Mouse (Mus musculus) limb, embryonic 11.5 days (tissue): ENCODE results near the gene Map3k4. TPM values are rescaled to one million over a fixed set of nuclear protein-coding genes. Genes with fewer than 3 reads are reported as not detected.
A peak's percentile ranks its signal among the peaks of the same experiment; 100 is the strongest.
"Not testable (repeated sequence)": the region's sequence is repeated elsewhere in the genome, so short reads cannot be mapped to it uniquely, and the experiment has no call there.

ENCODE experiments used
- ATAC-seq: fragments of 200-750 bp; cut with Nextera tagmentation; 2 replicates; pipeline ENCODE4 v1.8.0; 2017; ENCODE audit warnings: low read depth; ENCODE audit not compliant: insufficient number of reproducible peaks, low FRiP score, low TSS enrichment
- DNase-seq: peaks from one replicate; pipeline ENCODE4 v3.0.0-alpha.2; 2015; ENCODE audit warnings: low spot score
- H3K27ac ChIP-seq: fragments of 300-500 bp; sonication (generic); replicated peaks from 2 replicates; pipeline ENCODE4 v1.5.1; 2014; ENCODE audit warnings: low read depth, mild to moderate bottlenecking, low read length
- H3K27me3 ChIP-seq: fragments of 300-500 bp; sonication (generic); 2 replicates; pipeline ENCODE4 v1.6.1; 2014; ENCODE audit warnings: mild to moderate bottlenecking, low read length, mixed read lengths; ENCODE audit not compliant: control insufficient read depth, insufficient read depth
- H3K36me3 ChIP-seq: fragments of 300-500 bp; sonication (generic); 2 replicates; pipeline ENCODE4 v1.6.1; 2014; ENCODE audit warnings: mild to moderate bottlenecking, low read length, moderate library complexity, mixed read lengths; ENCODE audit not compliant: control insufficient read depth, insufficient read depth
- H3K4me1 ChIP-seq: fragments of 300-500 bp; sonication (generic); 2 replicates; pipeline ENCODE4 v1.6.1; 2014; ENCODE audit warnings: low read length, mixed read lengths; ENCODE audit not compliant: control insufficient read depth, insufficient read depth
- H3K4me2 ChIP-seq: fragments of 300-500 bp; sonication (generic); 2 replicates; pipeline ENCODE4 v1.6.1; 2014; ENCODE audit warnings: low read depth, mild to moderate bottlenecking, moderate library complexity; ENCODE audit not compliant: severe bottlenecking
- H3K4me3 ChIP-seq: fragments of 300-500 bp; sonication (generic); 2 replicates; pipeline ENCODE4 v1.5.1; 2014; ENCODE audit warnings: low read depth, low read length
- H3K9ac ChIP-seq: fragments of 300-500 bp; sonication (generic); 2 replicates; pipeline ENCODE4 v1.6.1; 2014; ENCODE audit warnings: mild to moderate bottlenecking, low read length
- H3K9me3 ChIP-seq: fragments of 300-500 bp; sonication (generic); 2 replicates; pipeline ENCODE4 v1.6.1; 2016; ENCODE audit warnings: low read length; ENCODE audit not compliant: control insufficient read depth
- WGBS: fragments of 180-500 bp; shearing (Covaris S2); extraction: QIAGEN DNeasy Blood & Tissue Kit; methylation state at CpG from one replicate; pipeline ENCODE4 v1.1.7; 2014; 5-methylcytosine and 5-hydroxymethylcytosine counted together
- polyA plus RNA-seq: library from polyadenylated mRNA; unstranded; fragments of >200 nt; fragmentation: Nextera tagmentation; extraction: Ambion mirVana; gene quantifications from 2 replicates; pipeline ENCODE4 v1.2.1, GENCODE M21; 2014

The Map3k4 gene
- polyA plus RNA-seq, 1 experiment from 2014 or later = 48.0 TPM

DNA sequence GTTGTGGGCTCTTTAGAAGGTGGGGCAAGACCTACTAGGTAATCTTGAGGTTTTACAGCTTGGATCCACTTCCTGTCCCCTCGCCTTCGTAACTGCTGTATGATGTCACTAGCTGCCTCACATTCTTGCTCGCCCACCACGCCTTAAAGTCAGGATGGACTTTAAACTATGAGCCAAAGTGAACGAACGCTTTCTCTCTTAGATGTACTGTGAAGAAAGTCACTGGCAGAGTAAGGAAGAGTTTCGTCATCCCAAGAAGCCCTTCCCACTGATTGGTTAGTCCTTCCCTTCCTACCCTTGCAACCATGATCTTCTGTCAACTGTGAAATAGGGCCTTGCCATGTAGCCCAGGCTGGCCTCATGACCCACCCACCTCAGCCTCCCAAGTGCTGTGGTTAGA lies 87.5 kb downstream of the Map3k4 start:
- Histone ChIP-seq H3K27me3 (no peaks in the 10 kb centered on the region), H3K4me3 (no peak overlapping the region), H3K4me1 (no peaks in the 10 kb centered on the region), H3K27ac (no peak overlapping the region), H3K9me3 (no peaks in the 10 kb centered on the region), H3K4me2 (no peak overlapping the region), H3K36me3 (peaks cover 10% of the 10 kb centered on the region), H3K9ac (no peak overlapping the region)
- 89% methylated on average over 7 of the region's 7 CpGs for WGBS
- ATAC-seq (no peak), DNase-seq (no peak)

DNA sequence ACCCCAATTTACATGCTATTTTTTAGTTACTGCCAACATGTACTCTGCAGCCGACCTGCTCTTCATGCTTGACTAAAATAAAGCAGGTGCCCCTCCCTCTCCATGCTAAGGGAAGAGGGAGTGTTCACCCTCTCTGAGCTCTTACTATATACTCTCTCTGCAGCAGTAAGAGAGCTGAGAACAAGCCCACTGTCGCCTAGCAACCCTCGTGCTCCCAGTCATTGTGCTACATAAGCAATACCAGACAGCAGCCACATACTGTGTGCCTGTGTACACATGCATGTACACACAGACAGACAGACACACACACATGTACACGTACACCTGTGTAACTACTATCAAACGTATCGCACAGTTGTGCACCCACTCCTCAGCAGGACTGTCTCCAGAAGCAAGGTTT lies 88.4 kb downstream of the Map3k4 start:
- peaks cover 5% of the 10 kb centered on the region; the same call in 1 of the 2 replicates for H3K36me3 ChIP-seq
- H3K4me3 ChIP-seq = no peak overlapping the region
- H3K9ac ChIP-seq = no peak overlapping the region
- no peaks in the 10 kb centered on the region for H3K27me3 ChIP-seq
- WGBS = 89% methylated on average over 6 of the region's 6 CpGs
- ATAC-seq (no peak), DNase-seq (no peak)
- H3K4me2 ChIP-seq = no peak overlapping the region
- H3K9me3 ChIP-seq = no peaks in the 10 kb centered on the region
- no peaks in the 10 kb centered on the region for H3K4me1 ChIP-seq
- H3K27ac ChIP-seq = no peak overlapping the region

DNA sequence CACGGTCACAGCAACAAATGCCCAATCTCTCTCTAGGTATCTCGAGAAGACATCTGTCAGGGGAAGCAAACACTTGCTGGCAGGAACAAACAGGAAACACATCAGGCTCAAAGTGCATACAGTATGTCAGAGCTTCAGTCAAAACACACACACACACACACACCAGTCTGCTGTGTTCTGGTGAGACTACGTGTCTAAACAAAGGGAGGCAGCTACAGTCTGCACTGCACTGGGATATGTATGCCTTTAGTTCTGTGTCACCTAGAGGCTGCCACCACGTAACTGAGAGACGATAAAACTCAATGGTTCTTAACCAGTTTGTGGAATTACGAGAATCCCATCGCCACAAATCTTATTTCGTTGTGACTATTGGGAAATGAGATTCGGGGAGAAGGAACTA lies 88.8 kb downstream of the Map3k4 start:
- no peak overlapping the region for H3K9ac ChIP-seq
- no peaks in the 10 kb centered on the region for H3K4me1 ChIP-seq
- H3K36me3 ChIP-seq = peaks cover 5% of the 10 kb centered on the region; the same call in 1 of the 2 replicates
- DNase-seq = no peak
- no peaks in the 10 kb centered on the region for H3K9me3 ChIP-seq
- 94% methylated on average over 9 of the region's 9 CpGs for WGBS
- H3K27ac ChIP-seq = no peak overlapping the region
- no peak overlapping the region for H3K4me3 ChIP-seq
- no peak overlapping the region for H3K4me2 ChIP-seq
- ATAC-seq = no peak
- H3K27me3 ChIP-seq = no peaks in the 10 kb centered on the region

DNA sequence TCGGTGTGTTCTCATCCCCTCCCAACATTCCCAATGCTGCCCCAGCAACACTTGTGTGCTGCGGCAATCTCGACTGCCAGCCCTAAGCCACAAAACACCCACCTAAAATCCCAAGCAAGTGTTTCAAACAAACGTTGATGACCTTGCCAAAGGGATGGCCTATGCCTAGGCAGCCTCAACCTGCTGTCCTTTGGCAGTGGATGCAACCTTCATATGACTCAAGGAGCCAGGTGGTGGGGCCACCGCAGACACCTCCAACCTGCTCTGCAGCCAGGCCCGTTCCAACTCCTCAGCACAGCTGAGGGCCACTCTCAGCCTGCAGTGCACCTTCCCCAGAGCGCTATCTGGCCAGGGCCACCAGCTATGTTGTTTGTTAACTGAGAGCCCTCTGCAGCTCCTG lies 90.1 kb downstream of the Map3k4 start:
- no peak overlapping the region for H3K4me2 ChIP-seq
- peaks cover 5% of the 10 kb centered on the region; the same call in 1 of the 2 replicates for H3K36me3 ChIP-seq
- H3K4me1 ChIP-seq = no peaks in the 10 kb centered on the region
- ATAC-seq (no peak), DNase-seq (no peak)
- H3K27ac ChIP-seq = no peak overlapping the region
- H3K9me3 ChIP-seq = no peaks in the 10 kb centered on the region
- H3K9ac ChIP-seq = no peak overlapping the region
- H3K4me3 ChIP-seq = no peak overlapping the region
- WGBS = 92% methylated on average over 7 of the region's 7 CpGs
- H3K27me3 ChIP-seq = no peaks in the 10 kb centered on the region

DNA sequence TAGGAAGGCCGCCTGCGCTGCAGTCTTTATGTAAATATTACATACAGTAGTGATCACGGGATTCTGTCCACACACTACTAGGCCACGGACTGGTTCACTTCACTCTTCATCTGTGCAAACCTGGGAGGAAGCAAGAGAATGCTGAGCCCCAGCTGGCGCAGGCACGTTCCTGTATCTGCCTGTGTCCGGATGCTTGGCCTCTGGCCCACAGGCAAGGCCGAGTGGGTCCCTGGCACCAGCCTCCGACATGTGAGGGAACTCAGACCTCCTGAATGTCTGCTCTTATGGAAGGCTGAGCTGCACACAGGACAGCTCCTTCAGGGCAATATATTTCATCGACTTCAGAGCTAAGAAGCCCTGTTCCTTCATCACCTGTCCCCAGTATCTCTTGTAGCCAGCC lies 90.6 kb downstream of the Map3k4 start:
- Histone ChIP-seq H3K9ac (no peak overlapping the region), H3K36me3 (peaks cover 2% of the 10 kb centered on the region; the same call in 1 of the 2 replicates), H3K4me1 (no peaks in the 10 kb centered on the region), H3K4me3 (no peak overlapping the region), H3K9me3 (no peaks in the 10 kb centered on the region), H3K27ac (no peak overlapping the region), H3K4me2 (no peak overlapping the region), H3K27me3 (no peaks in the 10 kb centered on the region)
- DNase-seq (no peak), ATAC-seq (no peak)
- WGBS = 92% methylated on average over 10 of the region's 10 CpGs

DNA sequence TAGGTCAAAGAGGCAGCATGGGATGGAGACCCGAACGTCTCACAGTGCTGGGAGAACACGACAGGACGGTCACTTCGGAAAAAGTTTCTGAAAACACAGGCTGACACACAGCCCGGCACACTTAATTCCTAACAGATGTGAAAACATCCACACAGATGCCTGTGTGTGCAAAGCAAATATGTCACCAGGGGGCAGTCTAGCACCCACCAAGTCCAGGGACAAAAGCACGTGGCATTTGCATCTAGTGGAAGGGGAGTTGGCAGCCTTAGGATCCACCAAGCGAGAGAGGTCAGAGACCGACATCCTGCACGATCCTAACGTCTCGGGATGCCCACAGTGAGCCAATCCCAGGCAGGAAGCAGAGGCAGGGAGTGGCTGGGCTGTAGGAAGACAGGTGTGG lies 92.0 kb downstream of the Map3k4 start:
- Histone ChIP-seq H3K9me3 (no peaks in the 10 kb centered on the region), H3K27ac (no peak overlapping the region), H3K27me3 (no peaks in the 10 kb centered on the region), H3K4me3 (no peak overlapping the region), H3K36me3 (peaks cover 2% of the 10 kb centered on the region; the same call in 1 of the 2 replicates), H3K4me1 (no peaks in the 10 kb centered on the region), H3K4me2 (no peak overlapping the region), H3K9ac (no peak overlapping the region)
- ATAC-seq (0 out of 2 replicates have a peak, but pooled peaks have one; percentile 24), DNase-seq (peak; percentile 78)
- 41% methylated on average over 12 of the region's 12 CpGs for WGBS

DNA sequence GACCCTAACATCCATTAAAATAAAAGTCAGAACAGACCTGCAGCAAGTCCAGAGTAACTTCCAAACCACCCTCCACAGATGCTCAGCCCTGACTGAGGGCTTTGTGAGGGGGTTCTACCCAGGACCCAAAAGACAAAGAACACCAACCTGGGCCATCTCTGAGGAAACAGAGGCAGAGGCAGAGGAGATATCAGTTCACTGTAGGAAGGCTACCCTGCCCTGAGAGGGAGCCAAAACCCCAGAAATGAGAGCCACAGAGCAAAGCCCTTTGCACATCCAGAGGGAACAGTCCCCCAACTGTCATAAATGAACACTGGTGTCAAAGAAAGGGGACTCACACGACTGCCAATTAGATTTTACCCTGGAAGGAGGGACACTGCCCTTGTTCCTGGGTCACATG lies 93.4 kb downstream of the Map3k4 start:
- DNase-seq (no peak), ATAC-seq (no peak)
- no peak overlapping the region for H3K4me3 ChIP-seq
- no peak overlapping the region for H3K9ac ChIP-seq
- no peak overlapping the region for H3K4me2 ChIP-seq
- H3K36me3 ChIP-seq = no peaks in the 10 kb centered on the region; the same call in 1 of the 2 replicates
- no peak overlapping the region for H3K27ac ChIP-seq
- 58% methylated on average over 1 of the region's 1 CpGs for WGBS
- H3K9me3 ChIP-seq = no peaks in the 10 kb centered on the region
- H3K4me1 ChIP-seq = no peaks in the 10 kb centered on the region
- no peaks in the 10 kb centered on the region for H3K27me3 ChIP-seq

DNA sequence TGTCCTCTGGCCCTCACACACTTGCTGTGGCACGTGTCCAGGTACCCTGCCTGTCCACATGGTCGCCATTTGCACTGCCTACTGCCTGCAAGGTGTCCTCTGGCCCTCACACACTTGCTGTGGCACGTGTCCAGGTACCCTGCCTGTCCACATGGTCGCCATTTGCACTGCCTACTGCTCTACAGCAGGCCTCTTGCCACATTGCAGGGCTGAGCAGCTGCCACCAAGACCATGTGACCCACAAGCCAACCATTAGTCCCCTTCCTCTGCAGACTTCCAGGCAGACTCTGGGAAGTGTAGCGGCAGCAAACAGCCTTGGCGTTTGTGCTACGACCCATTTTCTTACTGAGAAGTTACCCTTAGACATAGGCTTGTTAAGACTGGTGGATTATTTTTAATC lies 94.0 kb downstream of the Map3k4 start:
- H3K9me3 ChIP-seq, H3K36me3 ChIP-seq: not testable (repeated sequence)

DNA sequence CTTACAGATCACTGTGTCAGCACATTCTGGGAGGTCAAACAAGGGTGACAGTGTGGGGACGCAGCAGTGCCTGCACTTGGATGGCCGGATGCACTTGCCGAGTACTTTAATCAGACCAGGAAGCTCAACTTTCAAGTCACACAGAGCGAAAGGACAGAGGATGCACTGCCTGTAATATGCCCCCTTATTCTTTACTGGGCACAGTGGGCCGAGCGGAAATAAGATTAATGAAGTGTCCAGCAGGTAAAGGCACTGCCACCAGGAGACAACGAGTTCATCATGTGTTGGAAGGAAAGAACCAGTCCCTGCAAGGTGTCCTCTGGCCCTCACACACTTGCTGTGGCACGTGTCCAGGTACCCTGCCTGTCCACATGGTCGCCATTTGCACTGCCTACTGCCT lies 94.5 kb downstream of the Map3k4 start:
- ATAC-seq = no peak
- no peak for DNase-seq
- WGBS = 88% methylated on average over 8 of the region's 9 CpGs
- Histone ChIP-seq H3K9me3 (no peaks in the 10 kb centered on the region), H3K4me3 (no peak overlapping the region), H3K4me1 (no peaks in the 10 kb centered on the region), H3K27me3 (no peaks in the 10 kb centered on the region), H3K27ac (no peak overlapping the region), H3K4me2 (no peak overlapping the region), H3K9ac (no peak overlapping the region), H3K36me3 (no peaks in the 10 kb centered on the region; the same call in 1 of the 2 replicates)

More for the DNA sequence above, 94.0 kb downstream of the Map3k4 start:
- H3K4me1 ChIP-seq, H3K4me3 ChIP-seq, H3K4me2 ChIP-seq, DNase-seq, ATAC-seq, H3K27me3 ChIP-seq, H3K9ac ChIP-seq, H3K27ac ChIP-seq: not testable (repeated sequence)
- WGBS = 90% methylated on average over 5 of the region's 7 CpGs
